Mouse (Mus musculus) common myeloid progenitor, adult 5-6 weeks (primary cell): ENCODE measurements around the gene Nphp1. TPM values are rescaled to one million over a fixed set of nuclear protein-coding genes. Genes with fewer than 3 reads are reported as not detected.
A peak's percentile ranks its signal among the peaks of the same experiment; 100 is the strongest.

Experiments used
- ATAC-seq: replicated peaks from 2 replicates; pipeline ENCODE4 v1.8.0; 2016; ENCODE audit warnings: low read depth, mild to moderate bottlenecking, moderate TSS enrichment, inconsistent platforms; ENCODE audit not compliant: poor library complexity, severe bottlenecking
- total RNA-seq: library from RNA; stranded (forward); fragments of 200-1000, 187-1606 nt; gene quantifications from 2 replicates; pipeline ENCODE4 v1.2.3, GENCODE M21; 2017

Nphp1 gene
- total RNA-seq, 1 experiment from 2014 or later = 21.3 TPM

- ATAC-seq = no peak
Observed at GRCm38 (mm10) chr2:127751849-127752610, 36.7 kb downstream of the Nphp1 start.

- ATAC-seq = no peak
Observed at GRCm38 (mm10) chr2:127749376-127749775, 39.3 kb downstream of the Nphp1 start.

- no peak for ATAC-seq
Observed at GRCm38 (mm10) chr2:127748316-127748715, 40.4 kb downstream of the Nphp1 start.

GRCm38 (mm10) chr2:127742637-127743036 lies 46.1 kb downstream of the Nphp1 start:
- no peak for ATAC-seq

- no peak for ATAC-seq
Observed at GRCm38 (mm10) chr2:127740756-127741519, 47.8 kb downstream of the Nphp1 start.

GRCm38 (mm10) chr2:127737885-127738284 lies 50.8 kb downstream of the Nphp1 start:
- ATAC-seq = no peak

- ATAC-seq = peak; percentile 69; the same call in 1 of the 2 replicates
Observed at GRCm38 (mm10) chr2:127736631-127737209, 52.0 kb downstream of the Nphp1 start.

GRCm38 (mm10) chr2:127735512-127736145 lies 53.1 kb downstream of the Nphp1 start:
- ATAC-seq = no peak

GRCm38 (mm10) chr2:127734889-127735288 lies 53.8 kb downstream of the Nphp1 start:
- no peak for ATAC-seq

GRCm38 (mm10) chr2:127730301-127730997 lies 58.2 kb downstream of the Nphp1 start:
- ATAC-seq = no peak

GRCm38 (mm10) chr2:127729671-127730070 lies 59.0 kb downstream of the Nphp1 start, which contains the start of gene Mall:
Gene Mall (minus strand): TSS chr2:127729932.
- ATAC-seq = peak; percentile 65; the same call in 1 of the 2 replicates

- no peak for ATAC-seq
Observed at GRCm38 (mm10) chr2:127728661-127729450, 59.8 kb downstream of the Nphp1 start.

- no peak for ATAC-seq
Observed at GRCm38 (mm10) chr2:127728146-127728545, 60.6 kb downstream of the Nphp1 start.

GRCm38 (mm10) chr2:127723193-127723592 lies 65.5 kb downstream of the Nphp1 start:
- ATAC-seq = 0 out of 2 replicates have a peak, but pooled peaks have one; percentile 20

- ATAC-seq = peak; percentile 43
Observed at GRCm38 (mm10) chr2:127722176-127722892, 66.4 kb downstream of the Nphp1 start.

GRCm38 (mm10) chr2:127718839-127719468 lies 69.7 kb downstream of the Nphp1 start:
- no peak for ATAC-seq

GRCm38 (mm10) chr2:127714726-127715125 lies 74.0 kb downstream of the Nphp1 start:
- no peak for ATAC-seq

- no peak for ATAC-seq
Observed at GRCm38 (mm10) chr2:127708792-127709191, 79.9 kb downstream of the Nphp1 start.
